ENCODE assay signal across 23 mouse cellular contexts in genomic region chrX:145411425-145411824, GRCm38 (mm10).
DNase-seq lines count a peak whose midpoint lies in the region; ATAC-seq and TF ChIP-seq lines count a peak whose summit lies in the region.
"Had no signal": no experiment of that assay in that cellular context is flagged by ENCODE, and none has a peak within 500 bp of the region (broad histone marks: within the 10 kb centered on the region; RNA-seq: fewer than 3 reads in every experiment).

No protein-coding gene starts in this region.

- DNase-seq in forebrain, embryonic 14.5 days (ENCODE audit: low spot score): peak; percentile 6
- no peak for DNase-seq in forebrain, embryonic 11.5 days (ENCODE audit: low spot score)
- peak; percentile 1 for DNase-seq in kidney, adult 9 months
- DNase-seq in midbrain, embryonic 14.5 days: peak; percentile 0
- DNase-seq in midbrain, postnatal 0 days (ENCODE audit: low spot score): no peak
- DNase-seq in yolk sac, embryonic 10.5 days (ENCODE audit: low spot score): no peak
- no peak for DNase-seq in T-cell, adult 2 months (ENCODE audit: low spot score)
- DNase-seq: adrenal gland, postnatal 10 days; kidney, adult 8-10 months; kidney, postnatal 4 days; lung, adult 2 months; thymus, postnatal 25 days had no signal

- H3K4me1 ChIP-seq in forebrain, embryonic 14.5 days (ENCODE audit: control insufficient read depth, insufficient read depth, low read length): no peaks in the 10 kb centered on the region
- H3K4me1 ChIP-seq in forebrain, embryonic 11.5 days (replicated peaks; ENCODE audit: control insufficient read depth, insufficient read depth, low read length): no peaks in the 10 kb centered on the region
- no peaks in the 10 kb centered on the region for H3K4me1 ChIP-seq in kidney, embryonic 16.5 days (ENCODE audit: insufficient read depth, low read length)
- no peaks in the 10 kb centered on the region for H3K4me1 ChIP-seq in midbrain, embryonic 14.5 days (ENCODE audit: control insufficient read depth, insufficient read depth, low read length)
- no peaks in the 10 kb centered on the region for H3K4me1 ChIP-seq in midbrain, postnatal 0 days (ENCODE audit: insufficient read depth, low read length)
- H3K4me1 ChIP-seq: forebrain, embryonic 12.5 days; heart, embryonic 10.5 days; hindbrain, embryonic 10.5 days; limb, embryonic 13.5 days; liver, embryonic 12.5 days; midbrain, embryonic 13.5 days; neural tube, embryonic 12.5 days; stomach, embryonic 15.5 days had no signal

- WGBS in forebrain, embryonic 14.5 days: 42% methylated on average over 6 of the region's 6 CpGs
- WGBS in forebrain, embryonic 11.5 days: 35% methylated on average over 6 of the region's 6 CpGs
- WGBS in kidney, embryonic 16.5 days: 42% methylated on average over 6 of the region's 6 CpGs
- 21% methylated on average over 6 of the region's 6 CpGs for WGBS in midbrain, embryonic 14.5 days
- 30% methylated on average over 6 of the region's 6 CpGs for WGBS in midbrain, postnatal 0 days

- no peaks in the 10 kb centered on the region for H3K36me3 ChIP-seq in forebrain, embryonic 14.5 days (ENCODE audit: control insufficient read depth, insufficient read depth, low read length)
- no peaks in the 10 kb centered on the region for H3K36me3 ChIP-seq in forebrain, embryonic 11.5 days (ENCODE audit: control insufficient read depth, insufficient read depth, low read length)
- H3K36me3 ChIP-seq in kidney, embryonic 16.5 days (ENCODE audit: insufficient read depth, low read length): no peaks in the 10 kb centered on the region
- no peaks in the 10 kb centered on the region for H3K36me3 ChIP-seq in midbrain, embryonic 14.5 days (ENCODE audit: control insufficient read depth, insufficient read depth, low read length)
- H3K36me3 ChIP-seq in midbrain, postnatal 0 days (ENCODE audit: insufficient read depth, low read length): no peaks in the 10 kb centered on the region
- H3K36me3 ChIP-seq: forebrain, embryonic 12.5 days; heart, embryonic 10.5 days; hindbrain, embryonic 10.5 days; limb, embryonic 13.5 days; liver, embryonic 12.5 days; midbrain, embryonic 13.5 days; neural tube, embryonic 12.5 days; stomach, embryonic 15.5 days had no signal

- ATAC-seq in forebrain, embryonic 14.5 days: no peak
- no peak for ATAC-seq in forebrain, embryonic 11.5 days (replicated peaks; ENCODE audit: low FRiP score)
- ATAC-seq in kidney, embryonic 16.5 days (ENCODE audit: low FRiP score, low TSS enrichment): no peak
- no peak for ATAC-seq in midbrain, embryonic 14.5 days (ENCODE audit: low FRiP score, low TSS enrichment)
- ATAC-seq in midbrain, postnatal 0 days (ENCODE audit: low FRiP score): no peak
- ATAC-seq: activated CD4-positive, CD25-positive, alpha-beta regulatory T cell, adult 4 months; inflammation-experienced regulatory T-cells, adult 6 months; liver, embryonic 12.5 days; midbrain, embryonic 13.5 days had no signal

- H3K9ac ChIP-seq in forebrain, embryonic 14.5 days (ENCODE audit: low read length): no peak overlapping the region
- H3K9ac ChIP-seq in forebrain, embryonic 11.5 days (ENCODE audit: low read length): no peak overlapping the region
- H3K9ac ChIP-seq in kidney, embryonic 16.5 days (replicated peaks; ENCODE audit: low read length): no peak overlapping the region
- no peak overlapping the region for H3K9ac ChIP-seq in midbrain, embryonic 14.5 days (replicated peaks; ENCODE audit: low read length)
- no peak overlapping the region for H3K9ac ChIP-seq in midbrain, postnatal 0 days (replicated peaks; ENCODE audit: low read length, poor library complexity, severe bottlenecking)
- H3K9ac ChIP-seq: forebrain, embryonic 12.5 days; limb, embryonic 13.5 days; liver, embryonic 12.5 days; midbrain, embryonic 13.5 days; neural tube, embryonic 12.5 days; stomach, embryonic 15.5 days had no signal

- H3K27me3 ChIP-seq in forebrain, embryonic 14.5 days (replicated peaks; ENCODE audit: control insufficient read depth, insufficient read depth, low read length): no peaks in the 10 kb centered on the region
- H3K27me3 ChIP-seq in forebrain, embryonic 11.5 days (ENCODE audit: control insufficient read depth, insufficient read depth, low read length): no peaks in the 10 kb centered on the region; the same call in 1 of the 2 replicates
- no peaks in the 10 kb centered on the region for H3K27me3 ChIP-seq in kidney, embryonic 16.5 days (ENCODE audit: insufficient read depth, low read length)
- H3K27me3 ChIP-seq in midbrain, embryonic 14.5 days (ENCODE audit: control insufficient read depth, insufficient read depth, low read length): no peaks in the 10 kb centered on the region
- H3K27me3 ChIP-seq in midbrain, postnatal 0 days (ENCODE audit: insufficient read depth, low read length): no peaks in the 10 kb centered on the region
- H3K27me3 ChIP-seq: liver, embryonic 12.5 days; midbrain, embryonic 13.5 days; neural tube, embryonic 12.5 days; stomach, embryonic 15.5 days had no signal

- no peak overlapping the region for H3K4me3 ChIP-seq in forebrain, embryonic 14.5 days (ENCODE audit: low read depth, low read length)
- H3K4me3 ChIP-seq in forebrain, embryonic 11.5 days (ENCODE audit: low read depth, low read length): no peak overlapping the region
- H3K4me3 ChIP-seq in kidney, embryonic 16.5 days (ENCODE audit: low read length): no peak overlapping the region
- no peak overlapping the region for H3K4me3 ChIP-seq in midbrain, embryonic 14.5 days (replicated peaks; ENCODE audit: low read depth, low read length)
- H3K4me3 ChIP-seq in midbrain, postnatal 0 days (ENCODE audit: low read depth, low read length): no peak overlapping the region
- H3K4me3 ChIP-seq: forebrain, embryonic 12.5 days; heart, embryonic 10.5 days; hindbrain, embryonic 10.5 days; limb, embryonic 13.5 days; liver, embryonic 12.5 days; midbrain, embryonic 13.5 days; neural tube, embryonic 12.5 days; stomach, embryonic 15.5 days had no signal

- TF ChIP-seq CTCF in midbrain, postnatal 0 days (IDR thresholded peaks at IDR 0.05): no peak

- H3K27ac ChIP-seq in forebrain, embryonic 14.5 days (ENCODE audit: low read depth, low read length): no peak overlapping the region
- no peak overlapping the region for H3K27ac ChIP-seq in forebrain, embryonic 11.5 days (ENCODE audit: low read depth, low read length)
- no peak overlapping the region for H3K27ac ChIP-seq in kidney, embryonic 16.5 days (ENCODE audit: low read length)
- H3K27ac ChIP-seq in midbrain, embryonic 14.5 days (replicated peaks; ENCODE audit: low read depth, low read length): no peak overlapping the region
- H3K27ac ChIP-seq in midbrain, postnatal 0 days (ENCODE audit: low read depth, low read length): no peak overlapping the region
- H3K27ac ChIP-seq: forebrain, embryonic 12.5 days; heart, embryonic 10.5 days; hindbrain, embryonic 10.5 days; limb, embryonic 13.5 days; liver, embryonic 12.5 days; midbrain, embryonic 13.5 days; neural tube, embryonic 12.5 days; stomach, embryonic 15.5 days had no signal

- H3K9me3 ChIP-seq in forebrain, embryonic 14.5 days (replicated peaks; ENCODE audit: control insufficient read depth, low read length): no peaks in the 10 kb centered on the region
- H3K9me3 ChIP-seq in forebrain, embryonic 11.5 days (ENCODE audit: control insufficient read depth, low read length): no peaks in the 10 kb centered on the region
- H3K9me3 ChIP-seq in kidney, embryonic 16.5 days (ENCODE audit: low read length): no peaks in the 10 kb centered on the region
- no peaks in the 10 kb centered on the region for H3K9me3 ChIP-seq in midbrain, embryonic 14.5 days (ENCODE audit: control insufficient read depth, low read length)
- H3K9me3 ChIP-seq in midbrain, postnatal 0 days (ENCODE audit: low read length): no peaks in the 10 kb centered on the region
- H3K9me3 ChIP-seq: forebrain, embryonic 12.5 days; heart, embryonic 10.5 days; hindbrain, embryonic 10.5 days; limb, embryonic 13.5 days; liver, embryonic 12.5 days; midbrain, embryonic 13.5 days; neural tube, embryonic 12.5 days; stomach, embryonic 15.5 days had no signal

- no peak overlapping the region for H3K4me2 ChIP-seq in forebrain, embryonic 14.5 days (ENCODE audit: low read length)
- H3K4me2 ChIP-seq in forebrain, embryonic 11.5 days (ENCODE audit: low read depth, low read length, severe bottlenecking): no peak overlapping the region
- H3K4me2 ChIP-seq in kidney, embryonic 16.5 days (replicated peaks; ENCODE audit: low read depth, low read length): no peak overlapping the region
- no peak overlapping the region for H3K4me2 ChIP-seq in midbrain, embryonic 14.5 days (ENCODE audit: low read length)
- no peak overlapping the region for H3K4me2 ChIP-seq in midbrain, postnatal 0 days (ENCODE audit: low read depth, low read length, poor library complexity, severe bottlenecking)
- H3K4me2 ChIP-seq: forebrain, embryonic 12.5 days; limb, embryonic 13.5 days; liver, embryonic 12.5 days; midbrain, embryonic 13.5 days; neural tube, embryonic 12.5 days; stomach, embryonic 15.5 days had no signal

Comparison
In these comparisons a context has a peak if more than half of its experiments do, and no peak if none do; other contexts are left out.
1. DNase-seq: peak in forebrain, embryonic 14.5 days (single experiment), kidney, adult 9 months (single experiment) and midbrain, embryonic 14.5 days (single experiment); none in forebrain, embryonic 11.5 days (single experiment), midbrain, postnatal 0 days (single experiment), yolk sac, embryonic 10.5 days (single experiment) and T-cell, adult 2 months (single experiment).